Mouse (Mus musculus) midbrain, embryonic 13.5 days (tissue): Measurements from ENCODE around the gene Pla1a. TPM values are rescaled to one million over a fixed set of nuclear protein-coding genes. Genes with fewer than 3 reads are reported as not detected.

Experiments used
- ATAC-seq: fragments of 200-750 bp; cut with Nextera tagmentation; 2 replicates; pipeline ENCODE4 v1.8.0; 2017; ENCODE audit warnings: mild to moderate bottlenecking, moderate TSS enrichment, moderate library complexity
- H3K27ac ChIP-seq: fragments of 300-500 bp; sonication (generic); 2 replicates; pipeline ENCODE4 v1.5.1; 2015; ENCODE audit warnings: inconsistent platforms, mild to moderate bottlenecking, moderate library complexity
- H3K27me3 ChIP-seq: fragments of 300-500 bp; sonication (generic); 2 replicates; pipeline ENCODE4 v1.6.1; 2015; ENCODE audit warnings: mild to moderate bottlenecking, inconsistent platforms
- H3K36me3 ChIP-seq: fragments of 300-500 bp; sonication (generic); 2 replicates; pipeline ENCODE4 v1.6.1; 2015; ENCODE audit warnings: mild to moderate bottlenecking, inconsistent platforms
- H3K4me1 ChIP-seq: fragments of 300-500 bp; sonication (generic); replicated peaks from 2 replicates; pipeline ENCODE4 v1.6.1; 2015; ENCODE audit warnings: inconsistent platforms
- H3K4me2 ChIP-seq: fragments of 300-500 bp; sonication (generic); replicated peaks from 2 replicates; pipeline ENCODE4 v1.6.1; 2015; ENCODE audit warnings: moderate library complexity, mild to moderate bottlenecking, inconsistent platforms
- H3K4me3 ChIP-seq: fragments of 300-500 bp; sonication (generic); replicated peaks from 2 replicates; pipeline ENCODE4 v1.5.1; 2015; ENCODE audit warnings: mild to moderate bottlenecking, inconsistent platforms
- H3K9ac ChIP-seq: fragments of 300-500 bp; sonication (generic); replicated peaks from 2 replicates; pipeline ENCODE4 v1.6.1; 2015; ENCODE audit warnings: mild to moderate bottlenecking, inconsistent platforms
- H3K9me3 ChIP-seq: fragments of 300-500 bp; sonication (generic); 2 replicates; pipeline ENCODE4 v1.6.1; 2016; ENCODE audit warnings: mild to moderate bottlenecking, inconsistent platforms
- WGBS: fragments of 180-500 bp; shearing (Covaris S2); methylation state at CpG from one replicate; pipeline ENCODE4 v1.1.7; 2015; 5-methylcytosine and 5-hydroxymethylcytosine counted together
- polyA plus RNA-seq: library from polyadenylated mRNA; unstranded; fragments of >200 nt; fragmentation: Nextera tagmentation; extraction: Ambion mirVana; gene quantifications from 2 replicates; pipeline ENCODE4 v1.2.1, GENCODE M21; 2015

Gene Pla1a
- polyA plus RNA-seq, 1 experiment from 2014 or later = 0.26 TPM

- no peak for ATAC-seq
These were observed 24.5 kb downstream of the Pla1a start for GRCm38 (mm10) chr16:38408416-38408815.

GRCm38 (mm10) chr16:38407584-38407983, 25.4 kb downstream of the Pla1a start:
- WGBS = 37% methylated on average over 5 of the region's 5 CpGs
- Histone ChIP-seq H3K36me3 (no peaks in the 10 kb centered on the region), H3K9ac (no peak overlapping the region), H3K27me3 (no peaks in the 10 kb centered on the region), H3K27ac (no peak overlapping the region), H3K4me1 (no peaks in the 10 kb centered on the region), H3K4me2 (no peak overlapping the region), H3K4me3 (no peak overlapping the region), H3K9me3 (no peaks in the 10 kb centered on the region)
- ATAC-seq = no peak

More at GRCm38 (mm10) chr16:38408416-38408815, 24.5 kb downstream of the Pla1a start:
- Histone ChIP-seq H3K36me3 (no peaks in the 10 kb centered on the region), H3K27ac (no peak overlapping the region), H3K27me3 (no peaks in the 10 kb centered on the region), H3K9me3 (no peaks in the 10 kb centered on the region), H3K4me3 (no peak overlapping the region), H3K9ac (no peak overlapping the region), H3K4me2 (no peak overlapping the region), H3K4me1 (no peaks in the 10 kb centered on the region)
- 97% methylated on average over 8 of the region's 8 CpGs for WGBS

- H3K4me3 ChIP-seq = no peak overlapping the region
- H3K27me3 ChIP-seq = no peaks in the 10 kb centered on the region
- WGBS = 88% methylated on average over 6 of the region's 6 CpGs
- H3K27ac ChIP-seq = no peak overlapping the region
- no peaks in the 10 kb centered on the region for H3K9me3 ChIP-seq
- no peaks in the 10 kb centered on the region for H3K4me1 ChIP-seq
- no peak overlapping the region for H3K9ac ChIP-seq
- H3K36me3 ChIP-seq = no peaks in the 10 kb centered on the region
- no peak overlapping the region for H3K4me2 ChIP-seq
- no peak for ATAC-seq
These were observed 26.2 kb downstream of the Pla1a start for GRCm38 (mm10) chr16:38406708-38407107.

- no peak for ATAC-seq
These were observed 26.7 kb downstream of the Pla1a start for GRCm38 (mm10) chr16:38406293-38406692.

GRCm38 (mm10) chr16:38403639-38404038, 29.3 kb downstream of the Pla1a start:
- 94% methylated on average over 7 of the region's 7 CpGs for WGBS
- no peaks in the 10 kb centered on the region for H3K36me3 ChIP-seq

More at GRCm38 (mm10) chr16:38406293-38406692, 26.7 kb downstream of the Pla1a start:
- 77% methylated on average over 5 of the region's 5 CpGs for WGBS
- Histone ChIP-seq H3K4me3 (no peak overlapping the region), H3K27me3 (no peaks in the 10 kb centered on the region), H3K4me2 (no peak overlapping the region), H3K36me3 (no peaks in the 10 kb centered on the region), H3K4me1 (no peaks in the 10 kb centered on the region), H3K9ac (no peak overlapping the region), H3K27ac (no peak overlapping the region), H3K9me3 (no peaks in the 10 kb centered on the region)

GRCm38 (mm10) chr16:38401468-38401867, 31.5 kb downstream of the Pla1a start:
- no peak overlapping the region for H3K4me2 ChIP-seq
- ATAC-seq = no peak

More at GRCm38 (mm10) chr16:38403639-38404038, 29.3 kb downstream of the Pla1a start:
- H3K9ac ChIP-seq = no peak overlapping the region
- H3K9me3 ChIP-seq = no peaks in the 10 kb centered on the region
- H3K27me3 ChIP-seq = no peaks in the 10 kb centered on the region
- no peak overlapping the region for H3K4me3 ChIP-seq
- H3K4me2 ChIP-seq = no peak overlapping the region
- no peak overlapping the region for H3K27ac ChIP-seq
- no peak for ATAC-seq
- H3K4me1 ChIP-seq = peaks cover 16% of the 10 kb centered on the region

GRCm38 (mm10) chr16:38400311-38400960, 32.5 kb downstream of the Pla1a start:
- Histone ChIP-seq H3K36me3 (no peaks in the 10 kb centered on the region), H3K9ac (peak overlapping the region; percentile 63; the same call in 1 of the 2 replicates), H3K4me2 (peak overlapping the region; percentile 56), H3K9me3 (no peaks in the 10 kb centered on the region), H3K4me3 (peak overlapping the region; percentile 31; the same call in 1 of the 2 replicates), H3K27me3 (no peaks in the 10 kb centered on the region), H3K27ac (peak overlapping the region; percentile 80), H3K4me1 (peaks cover 16% of the 10 kb centered on the region)
- ATAC-seq = peak; percentile 49
- 72% methylated on average over 9 of the region's 9 CpGs for WGBS

More at GRCm38 (mm10) chr16:38401468-38401867, 31.5 kb downstream of the Pla1a start:
- WGBS = 77% methylated on average over 6 of the region's 6 CpGs
- no peak overlapping the region for H3K9ac ChIP-seq
- peaks cover 16% of the 10 kb centered on the region for H3K4me1 ChIP-seq
- no peak overlapping the region for H3K4me3 ChIP-seq
- no peak overlapping the region for H3K27ac ChIP-seq
- H3K36me3 ChIP-seq = no peaks in the 10 kb centered on the region
- no peaks in the 10 kb centered on the region for H3K27me3 ChIP-seq
- no peaks in the 10 kb centered on the region for H3K9me3 ChIP-seq

GRCm38 (mm10) chr16:38399531-38400231, 33.3 kb downstream of the Pla1a start:
- Histone ChIP-seq H3K36me3 (no peaks in the 10 kb centered on the region), H3K4me1 (peaks cover 16% of the 10 kb centered on the region)
- WGBS = 9% methylated on average over 17 of the region's 17 CpGs

GRCm38 (mm10) chr16:38399076-38399475, 33.9 kb downstream of the Pla1a start:
- H3K9ac ChIP-seq = peak overlapping the region; percentile 63; the same call in 1 of the 2 replicates

More at GRCm38 (mm10) chr16:38399531-38400231, 33.3 kb downstream of the Pla1a start:
- Histone ChIP-seq H3K27me3 (no peaks in the 10 kb centered on the region), H3K9me3 (no peaks in the 10 kb centered on the region), H3K4me3 (peak overlapping the region; percentile 31), H3K4me2 (peak overlapping the region; percentile 56), H3K27ac (peak overlapping the region; percentile 80), H3K9ac (peak overlapping the region; percentile 63)
- peak; percentile 96 for ATAC-seq

GRCm38 (mm10) chr16:38398266-38398665, 34.7 kb downstream of the Pla1a start:
- Histone ChIP-seq H3K9ac (no peak overlapping the region), H3K4me2 (no peak overlapping the region), H3K27ac (no peak overlapping the region), H3K27me3 (no peaks in the 10 kb centered on the region), H3K4me3 (no peak overlapping the region), H3K4me1 (peaks cover 16% of the 10 kb centered on the region), H3K36me3 (no peaks in the 10 kb centered on the region), H3K9me3 (no peaks in the 10 kb centered on the region)
- ATAC-seq = no peak
- 89% methylated on average over 6 of the region's 6 CpGs for WGBS

More at GRCm38 (mm10) chr16:38399076-38399475, 33.9 kb downstream of the Pla1a start:
- Histone ChIP-seq H3K4me3 (no peak overlapping the region), H3K4me2 (peak overlapping the region; percentile 56), H3K9me3 (no peaks in the 10 kb centered on the region), H3K36me3 (no peaks in the 10 kb centered on the region), H3K27ac (peak overlapping the region; percentile 80), H3K27me3 (no peaks in the 10 kb centered on the region), H3K4me1 (peaks cover 16% of the 10 kb centered on the region)
- ATAC-seq = peak; percentile 32
- 62% methylated on average over 3 of the region's 3 CpGs for WGBS

- Histone ChIP-seq H3K27ac (no peak overlapping the region), H3K4me3 (no peak overlapping the region), H3K4me2 (no peak overlapping the region), H3K9ac (no peak overlapping the region), H3K27me3 (no peaks in the 10 kb centered on the region), H3K36me3 (no peaks in the 10 kb centered on the region), H3K9me3 (no peaks in the 10 kb centered on the region), H3K4me1 (peaks cover 16% of the 10 kb centered on the region)
- no peak for ATAC-seq
- 88% methylated on average over 13 of the region's 13 CpGs for WGBS
These were observed 36.8 kb downstream of the Pla1a start for GRCm38 (mm10) chr16:38396155-38396554.

GRCm38 (mm10) chr16:38395060-38395730, 37.8 kb downstream of the Pla1a start:
- Histone ChIP-seq H3K9me3 (no peaks in the 10 kb centered on the region), H3K36me3 (no peaks in the 10 kb centered on the region), H3K27ac (no peak overlapping the region), H3K27me3 (no peaks in the 10 kb centered on the region), H3K9ac (no peak overlapping the region), H3K4me1 (peaks cover 12% of the 10 kb centered on the region), H3K4me3 (no peak overlapping the region), H3K4me2 (no peak overlapping the region)
- WGBS = 76% methylated on average over 6 of the region's 6 CpGs
- no peak for ATAC-seq
